Mouse (Mus musculus) spleen, postnatal 36 days (tissue): ENCODE measurements around the gene 4921536K21Rik.
A peak's percentile ranks its signal among the peaks of the same experiment; 100 is the strongest.

ENCODE experiments used
- DNase-seq, 2 experiments: peaks; one replicate each; pipeline ENCODE4 v3.0.0; 2022; ENCODE audit warnings: low spot score in 2 of 2, mixed read lengths in 1 of 2

The 4921536K21Rik gene

DNA sequence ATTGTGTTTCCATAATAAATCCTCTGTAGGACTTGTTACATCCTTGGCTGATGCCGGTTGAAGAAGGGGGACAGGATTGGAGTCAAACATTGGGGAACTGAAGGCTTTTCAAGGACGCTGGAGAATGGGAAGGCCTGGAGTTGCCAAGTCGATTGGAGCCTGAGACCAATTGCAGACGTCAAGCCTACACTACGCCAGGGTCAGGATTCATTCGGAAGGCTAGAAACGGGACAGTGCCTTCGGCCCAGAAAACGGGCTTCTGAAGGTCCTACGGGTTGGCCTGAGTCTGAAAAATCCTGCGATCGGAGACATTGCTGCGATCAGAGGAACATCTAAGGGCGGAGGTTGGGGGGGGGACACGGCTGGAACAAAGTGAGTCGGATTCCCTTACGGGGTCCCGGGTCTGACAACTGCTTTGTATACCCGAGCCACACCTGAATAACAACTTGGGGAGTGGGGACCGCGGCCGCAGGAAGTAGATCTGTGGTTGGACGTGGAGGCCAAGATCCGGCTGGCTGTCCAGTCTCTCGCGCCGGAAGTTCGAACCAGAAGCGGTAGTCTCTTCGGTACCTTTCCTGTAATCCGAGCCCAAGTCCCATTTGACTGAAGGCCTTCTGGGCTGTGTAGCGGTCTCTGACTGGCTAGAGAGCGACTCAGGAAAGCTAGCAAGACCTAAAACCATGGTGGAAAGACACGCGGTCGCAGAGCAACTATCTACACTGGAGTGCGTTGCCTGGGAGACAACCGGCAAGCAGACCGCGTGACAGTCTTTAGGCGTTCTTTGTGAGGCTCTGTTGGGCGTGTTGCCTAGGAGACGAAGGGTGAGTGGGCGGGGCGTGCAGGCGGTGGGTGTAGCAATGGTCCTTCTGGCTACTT lies at the start of gene 4921536K21Rik, which contains the start of gene Dusp18:
TSS of gene 4921536K21Rik (minus strand) at position 693 of the 876 bp plus-strand sequence.
TSS of gene Dusp18 (plus strand) at position 835 of the 876 bp plus-strand sequence.
- peak; percentile 84 to 85 for DNase-seq

DNA sequence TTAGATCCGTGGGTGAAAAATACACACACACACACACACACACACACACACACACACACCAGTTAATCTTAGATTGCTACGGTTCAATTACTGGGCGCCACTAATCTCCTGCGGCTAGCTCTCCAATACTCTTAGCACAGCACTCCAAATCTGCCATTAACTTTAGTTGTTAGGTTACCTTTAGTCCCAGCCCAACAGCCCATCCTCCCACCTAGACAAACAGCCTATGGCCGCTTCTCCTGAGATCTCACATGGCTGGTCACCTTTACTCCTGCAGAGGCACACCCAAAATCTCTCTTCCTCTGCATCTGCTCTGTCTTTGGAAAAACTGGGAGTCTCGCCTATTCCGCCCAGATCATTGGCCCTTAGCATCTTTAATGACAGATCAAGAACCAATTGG lies 46.5 kb upstream of the 4921536K21Rik start:
- DNase-seq = no peak

DNA sequence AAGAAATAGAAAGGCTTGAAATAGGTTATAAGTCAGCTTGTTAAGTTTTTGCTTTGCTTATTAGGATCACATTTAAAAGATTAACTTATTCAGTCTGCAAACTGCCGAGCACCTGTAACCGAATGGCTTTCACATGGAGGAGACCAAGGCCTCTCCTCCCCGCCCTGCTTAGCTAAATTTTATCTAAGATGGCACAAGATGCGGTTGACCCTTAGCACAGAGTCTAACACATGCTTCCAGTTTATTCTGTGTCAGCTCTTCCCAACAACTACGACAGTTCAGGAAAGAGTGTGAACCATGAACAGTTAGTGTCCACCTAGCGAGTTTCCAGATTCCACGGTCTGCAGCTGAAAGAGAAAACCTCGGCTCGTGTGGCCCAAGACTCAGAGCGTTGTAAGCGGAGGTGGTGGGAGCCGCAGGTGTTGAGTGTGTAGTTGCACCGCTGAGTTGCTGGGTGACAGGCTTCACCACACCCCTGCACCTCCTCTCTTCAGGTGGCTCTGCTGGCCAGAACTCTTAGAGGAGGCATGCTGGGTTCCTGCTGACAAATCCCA lies 42.5 kb upstream of the 4921536K21Rik start:
- no peak for DNase-seq

DNA sequence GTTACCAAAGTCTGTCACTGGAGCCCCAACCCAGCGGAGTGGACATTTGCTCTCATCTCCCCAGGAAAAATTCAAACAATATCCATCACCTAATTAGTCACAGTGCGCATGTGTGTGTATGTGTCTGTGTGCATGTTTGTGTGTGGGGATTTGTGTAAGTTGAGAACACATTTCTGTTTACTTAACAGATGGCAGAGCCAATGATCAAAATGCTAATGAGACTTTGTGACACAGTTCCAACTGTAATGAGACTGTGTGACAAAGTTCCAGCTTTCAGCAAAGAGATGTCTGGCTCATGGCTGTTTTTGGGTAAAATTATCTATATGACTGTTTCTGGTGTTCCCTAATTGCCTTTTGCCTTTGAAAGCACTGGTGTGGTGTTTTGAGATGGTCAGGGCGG lies 41.4 kb upstream of the 4921536K21Rik start:
- no peak for DNase-seq

- DNase-seq = no peak
Measured at GRCm38 (mm10) chr11:3935135-3935534, 40.2 kb upstream of the 4921536K21Rik start.

- no peak for DNase-seq
Measured at GRCm38 (mm10) chr11:3933756-3934285, 38.9 kb upstream of the 4921536K21Rik start.

DNA sequence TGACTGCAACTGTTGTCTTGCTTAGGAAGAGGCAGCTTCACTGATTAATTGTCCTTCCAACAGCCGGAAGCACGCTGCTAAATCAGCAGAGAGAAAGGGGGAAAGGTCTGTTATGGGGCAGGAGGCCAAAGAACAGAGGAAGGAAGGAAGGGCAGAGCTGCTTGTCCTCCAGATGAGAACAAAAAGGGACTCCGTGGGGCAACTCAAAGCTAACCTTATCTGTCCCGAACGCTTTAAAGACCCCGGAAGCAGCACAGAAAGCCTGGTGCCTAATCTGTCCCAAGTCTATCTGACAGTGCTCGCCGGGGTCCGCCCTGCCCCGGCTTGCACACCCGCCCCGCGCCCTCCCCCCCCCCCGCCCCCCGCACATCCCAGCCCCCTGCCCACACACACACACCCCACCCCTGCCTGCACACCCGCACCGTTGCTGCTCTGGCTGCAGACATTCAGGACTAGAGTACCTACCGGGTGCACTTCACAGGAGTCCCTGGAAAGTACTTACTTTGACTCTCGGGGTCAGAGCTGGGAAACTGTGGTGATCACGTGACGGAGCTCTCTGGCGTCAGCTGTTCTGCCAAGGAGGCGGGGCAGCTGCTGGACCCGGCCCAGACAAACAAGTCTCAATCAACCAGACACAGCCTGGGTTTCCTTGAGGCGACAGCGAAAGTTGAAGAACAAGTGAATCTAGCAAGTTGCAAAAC lies 36.8 kb upstream of the 4921536K21Rik start, which contains the start of gene Tcn2:
TSS of gene Tcn2 (minus strand) at position 649 of the 701 bp plus-strand sequence.
- DNase-seq = peak; percentile 78

- DNase-seq = no peak
Measured at GRCm38 (mm10) chr11:3930931-3931330, 36.0 kb upstream of the 4921536K21Rik start.

GRCm38 (mm10) chr11:3930019-3930418 lies 35.1 kb upstream of the 4921536K21Rik start:
- DNase-seq = no peak

DNA sequence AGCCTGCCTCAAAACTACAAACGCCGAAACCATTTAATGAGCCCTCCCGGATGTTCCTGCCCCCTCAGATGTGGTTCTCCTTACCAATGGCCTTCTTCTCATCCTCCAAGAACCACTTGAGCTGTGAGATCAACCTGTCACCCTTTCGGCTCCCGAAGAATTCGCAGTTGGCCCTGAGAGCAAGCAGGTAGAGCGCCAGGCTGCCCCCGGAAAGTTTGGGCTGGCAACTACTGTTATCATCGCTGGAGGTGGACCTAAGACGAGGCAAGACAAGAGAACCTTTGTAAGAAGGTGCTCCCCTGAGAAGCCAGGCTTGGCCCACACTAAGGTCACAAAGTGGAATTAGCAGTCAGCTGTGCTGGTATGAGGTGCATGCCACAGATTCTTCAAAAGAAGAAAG lies 31.0 kb upstream of the 4921536K21Rik start:
- no peak for DNase-seq

DNA sequence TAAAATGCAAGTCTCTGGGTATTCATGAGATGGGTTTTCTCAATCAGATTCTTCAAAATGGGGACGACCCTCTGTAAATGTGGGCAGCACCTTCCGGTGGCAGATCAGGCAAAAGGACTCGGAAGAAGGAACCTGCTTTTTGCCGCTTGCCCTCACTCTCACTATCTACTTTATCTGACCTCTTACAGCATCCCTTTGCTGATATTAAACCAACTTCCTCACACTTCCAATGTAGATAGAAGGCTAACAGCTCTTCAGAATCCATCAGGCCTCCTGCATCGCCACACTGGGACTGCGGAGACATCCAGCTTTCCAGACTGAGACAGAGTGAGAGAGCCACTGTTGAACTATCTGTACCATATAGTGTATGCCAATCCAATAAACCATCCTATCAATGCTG lies 27.8 kb upstream of the 4921536K21Rik start:
- DNase-seq = no peak

- DNase-seq = no peak
Measured at GRCm38 (mm10) chr11:3922115-3922514, 27.2 kb upstream of the 4921536K21Rik start.

- DNase-seq = peak in 1 of 2 experiments; percentile 34
Measured at GRCm38 (mm10) chr11:3921281-3921850, 26.5 kb upstream of the 4921536K21Rik start.

DNA sequence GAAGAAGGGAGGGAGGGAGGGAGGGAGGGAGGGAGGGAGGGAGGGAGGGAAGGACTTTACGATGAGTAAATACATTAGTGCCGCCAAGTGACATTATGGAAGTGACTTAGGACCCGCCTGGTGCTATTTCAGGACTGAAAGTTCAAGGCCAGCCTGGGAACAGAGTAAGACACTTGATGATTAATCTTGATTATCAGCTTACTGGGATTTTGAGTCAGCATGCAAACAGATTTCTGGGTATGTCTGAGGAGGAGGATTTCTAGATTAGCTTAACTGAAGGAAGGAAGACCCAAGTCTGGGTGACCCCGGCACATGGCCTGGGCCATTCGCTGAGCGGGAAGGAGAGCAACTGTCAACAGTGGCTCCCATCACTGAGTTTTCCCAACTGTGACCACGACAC lies 25.6 kb upstream of the 4921536K21Rik start:
- no peak for DNase-seq

DNA sequence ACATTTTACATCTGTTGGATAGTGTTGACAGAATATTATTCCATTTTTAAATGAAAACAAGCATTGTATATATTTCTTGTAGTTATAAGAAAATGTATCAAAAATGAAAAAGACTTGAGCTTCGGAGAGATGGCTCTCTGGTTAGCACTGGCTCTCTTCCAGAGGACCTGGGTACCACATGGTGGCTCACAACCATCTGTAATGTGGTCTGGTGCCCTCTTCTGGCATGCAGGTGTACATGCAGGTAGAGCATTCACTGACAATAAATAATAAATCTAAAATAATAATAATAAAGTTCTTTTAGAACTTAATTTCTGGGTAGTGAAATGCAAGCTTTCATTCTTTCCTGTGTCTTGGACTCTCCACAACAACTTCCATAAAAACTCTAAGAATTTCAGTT lies 23.8 kb upstream of the 4921536K21Rik start:
- no peak for DNase-seq

DNA sequence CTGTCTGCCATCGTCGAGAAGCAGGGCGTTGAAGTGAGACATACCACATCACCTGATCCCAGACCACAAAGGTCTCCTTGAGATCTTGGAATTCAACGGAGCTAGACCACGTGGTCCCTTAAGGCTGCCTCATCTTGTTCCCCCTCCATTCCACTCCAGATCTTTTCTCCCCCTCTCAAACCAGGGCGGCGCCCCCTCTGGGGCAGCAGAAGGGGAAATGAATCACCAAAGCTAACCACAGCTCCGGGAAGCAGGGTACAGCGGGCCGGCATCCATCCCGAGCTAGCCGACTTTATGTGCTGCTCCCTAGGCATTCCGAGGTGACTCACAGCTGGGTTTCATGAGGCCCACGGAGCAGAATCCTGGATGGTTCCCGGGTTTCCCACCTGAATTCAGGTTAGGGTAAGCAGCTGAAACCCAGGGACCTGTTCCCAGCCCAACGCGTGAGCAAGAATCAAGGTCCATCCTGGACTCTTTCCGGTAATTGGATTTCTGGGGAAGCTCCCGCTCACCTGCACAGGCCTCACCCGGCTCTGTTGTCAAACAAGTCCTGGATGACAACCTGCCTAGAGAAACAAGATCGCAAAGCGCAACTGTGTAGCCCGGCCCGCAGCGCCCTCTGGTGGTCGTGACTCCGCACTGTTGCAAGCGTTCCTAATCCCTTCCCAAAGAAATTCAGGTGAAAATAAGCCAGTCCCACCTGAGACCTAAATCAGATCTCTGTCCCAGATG lies 19.4 kb upstream of the 4921536K21Rik start, which contains the start of gene Slc35e4:
TSS of gene Slc35e4 (minus strand) at position 556 of the 732 bp plus-strand sequence.
- peak; percentile 57 to 61 for DNase-seq

DNA sequence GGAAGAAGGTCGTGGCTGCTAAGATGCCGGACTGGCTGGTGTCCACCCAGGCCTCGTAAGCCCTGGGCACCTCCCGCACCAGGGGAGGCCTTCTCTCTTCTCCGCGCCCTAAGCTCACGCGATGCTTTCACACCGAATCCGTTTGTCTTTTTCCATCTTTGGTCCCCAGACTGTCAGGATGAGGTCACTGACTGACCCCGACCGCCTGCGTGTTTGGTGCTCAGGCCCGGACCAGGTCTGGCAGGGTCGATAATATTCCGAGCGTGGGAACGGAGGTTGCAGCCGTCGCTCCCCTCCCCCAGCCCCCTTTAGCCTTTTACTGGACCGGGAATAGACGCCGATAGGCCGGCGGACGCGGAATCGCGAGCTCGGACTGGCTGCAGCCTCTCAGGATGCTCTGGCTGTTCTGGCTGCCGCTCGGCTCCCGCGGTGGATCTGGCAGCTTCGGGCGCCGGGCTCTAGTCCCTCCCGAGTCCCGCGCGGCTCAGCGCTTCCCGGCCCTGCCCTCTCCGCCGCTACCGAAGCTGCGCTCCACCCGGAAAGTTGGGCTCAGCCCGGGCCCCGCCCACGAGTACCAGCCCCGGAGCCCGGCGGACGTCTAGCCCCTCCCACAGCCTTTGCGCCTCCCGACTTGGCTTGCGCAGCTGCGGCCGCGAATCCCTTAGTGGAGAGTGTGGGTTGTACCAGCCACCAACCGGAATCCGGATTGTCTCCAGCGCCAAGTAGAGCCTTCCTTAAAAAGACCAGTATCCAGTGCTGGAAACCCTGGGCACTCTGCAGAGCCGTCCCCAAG lies 18.6 kb upstream of the 4921536K21Rik start:
- peak; percentile 81 to 82 for DNase-seq

DNA sequence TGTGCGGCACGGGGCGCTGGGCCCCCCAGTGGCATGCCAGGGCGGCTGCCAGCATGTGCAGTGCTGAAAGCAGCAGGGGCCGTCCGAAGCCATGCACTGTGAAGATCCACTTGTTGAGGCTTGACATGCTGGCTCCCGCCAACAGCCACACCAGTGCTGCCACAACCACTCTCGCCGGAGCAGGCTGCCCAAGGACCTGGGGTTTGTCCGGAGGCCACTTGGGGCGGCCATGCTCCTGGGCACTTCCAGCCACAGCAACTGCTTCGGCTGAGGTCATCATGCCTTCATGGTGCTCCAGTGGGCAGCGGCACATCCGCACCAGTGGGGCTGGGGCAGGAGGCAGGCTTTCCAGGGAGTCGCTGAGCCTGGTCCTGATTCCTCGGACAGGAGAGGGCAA lies 18.0 kb upstream of the 4921536K21Rik start:
- DNase-seq = no peak

GRCm38 (mm10) chr11:3912100-3912874 lies 17.4 kb upstream of the 4921536K21Rik start:
- no peak for DNase-seq
